Mouse (Mus musculus): ENCODE measurements at regions not wholly inside any gene's neighbourhood (a gene's known extent, or its start where the extent isn't known, plus 50 kb on each side); places are given as distances from the start of the nearest gene placed in this dataset.

DNA sequence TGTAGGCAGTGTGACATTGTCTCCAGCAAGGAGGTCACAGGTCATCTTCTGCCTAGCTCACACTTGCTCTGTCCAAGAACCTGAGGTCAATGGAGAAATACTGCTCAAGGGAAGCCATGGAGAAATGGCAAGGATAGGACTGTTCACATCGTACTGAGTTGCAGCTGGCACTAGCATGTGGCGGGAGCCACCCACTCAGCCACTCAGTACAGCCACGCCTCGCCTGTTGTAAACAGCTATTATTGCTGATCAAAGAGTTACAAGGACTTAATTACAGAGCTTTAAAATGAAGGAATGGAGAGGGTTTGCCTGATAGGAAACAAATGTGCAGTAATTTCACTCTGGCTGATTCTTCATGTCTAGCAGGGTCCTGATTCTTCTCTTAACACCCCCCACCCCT, 64.8 kb downstream of the Dll1 start:
- DNase-seq (ENCODE audit: low spot score) = no peak

DNA sequence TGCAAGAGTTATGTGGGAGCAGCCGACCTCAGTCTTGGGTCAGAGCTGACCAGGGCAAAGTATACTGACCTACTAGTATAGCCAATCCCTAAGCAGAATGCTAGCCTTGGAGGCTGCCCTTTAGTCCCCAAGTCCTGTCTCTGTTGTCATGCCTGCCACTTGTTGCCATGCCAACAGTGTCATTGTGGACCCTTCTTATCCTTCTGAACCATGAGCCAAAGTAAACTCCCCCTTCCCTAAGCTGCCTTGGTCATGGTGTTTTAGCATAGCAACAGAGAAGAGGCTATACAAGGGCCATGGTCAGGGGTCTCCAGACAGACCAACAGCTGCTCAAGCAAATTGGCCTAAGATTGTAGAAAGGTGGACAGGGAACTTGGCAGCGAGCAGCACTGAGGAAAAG, 66.2 kb downstream of the Dll1 start:
- DNase-seq (ENCODE audit: low spot score) = no peak

DNA sequence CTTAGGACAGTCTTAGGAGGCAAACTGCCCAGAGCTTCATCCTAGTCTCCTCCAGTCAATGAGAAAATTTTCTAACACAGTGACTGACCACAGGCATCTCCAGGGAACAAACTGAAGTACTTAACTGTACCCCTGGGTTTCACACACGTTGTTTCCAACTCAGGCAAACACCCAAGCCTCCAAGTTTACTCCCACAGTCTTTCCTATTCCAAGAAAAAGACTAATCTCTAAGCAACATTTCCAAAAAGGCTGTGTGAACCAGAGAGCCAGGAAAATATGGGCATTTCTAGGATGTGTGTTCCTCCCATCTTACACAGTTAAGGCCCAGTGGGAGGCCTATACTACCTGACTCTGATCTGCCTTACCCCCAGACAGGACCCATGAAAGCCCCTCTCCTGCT, 74.6 kb downstream of the Dll1 start:
- DNase-seq (ENCODE audit: low spot score) = peak; percentile 19

DNA sequence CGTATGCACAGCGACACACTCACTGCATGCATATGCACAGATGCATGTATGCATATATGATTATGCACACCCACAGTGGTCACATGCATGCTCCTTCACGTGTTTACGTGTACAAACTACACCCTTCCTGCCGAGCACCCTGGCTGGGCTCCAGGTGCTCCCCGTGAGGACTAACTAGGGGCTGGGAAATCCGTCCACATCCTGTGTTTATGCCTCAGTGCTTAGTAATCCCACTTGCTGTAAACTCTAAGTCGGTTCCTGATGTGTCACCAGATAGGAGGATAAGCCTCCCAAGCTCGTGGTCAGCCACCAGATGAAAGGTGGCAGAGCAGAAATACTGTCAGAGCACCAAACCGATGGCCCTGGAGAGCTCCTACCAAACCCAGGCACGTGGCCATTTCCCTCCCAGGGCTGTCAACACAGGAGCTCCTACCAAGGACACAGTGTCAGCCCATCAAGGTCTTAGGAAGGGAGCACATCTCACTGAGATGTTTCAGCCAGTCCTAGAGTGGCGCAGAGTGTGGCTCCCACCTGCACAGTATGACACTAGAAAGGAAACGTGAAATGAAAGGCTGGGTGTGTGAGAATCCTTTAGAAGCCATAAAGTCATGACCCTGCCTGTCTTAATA, 76.8 kb downstream of the Dll1 start:
- no peak for DNase-seq (ENCODE audit: low spot score)

DNA sequence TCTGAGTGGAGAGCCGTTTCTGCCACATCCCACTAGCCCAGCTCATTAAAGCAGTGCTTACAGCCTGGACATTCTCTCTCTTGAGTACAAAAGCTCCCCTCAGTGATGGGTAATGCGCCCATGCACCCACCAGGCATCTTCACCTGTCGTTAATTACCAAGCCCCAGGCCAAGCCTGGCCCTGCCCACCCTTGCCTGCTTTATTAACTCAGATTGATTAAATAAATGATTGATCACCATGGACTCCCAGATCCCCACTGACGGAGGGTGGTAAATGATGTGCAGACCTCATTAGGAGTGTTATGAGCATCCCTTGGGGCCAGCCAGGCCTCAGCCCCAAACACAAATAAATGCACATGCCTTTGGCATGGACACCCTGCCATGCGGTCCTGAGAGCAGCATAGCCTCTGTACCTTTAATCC, 82.5 kb downstream of the Dll1 start:
- no peak for DNase-seq (ENCODE audit: low spot score)

DNA sequence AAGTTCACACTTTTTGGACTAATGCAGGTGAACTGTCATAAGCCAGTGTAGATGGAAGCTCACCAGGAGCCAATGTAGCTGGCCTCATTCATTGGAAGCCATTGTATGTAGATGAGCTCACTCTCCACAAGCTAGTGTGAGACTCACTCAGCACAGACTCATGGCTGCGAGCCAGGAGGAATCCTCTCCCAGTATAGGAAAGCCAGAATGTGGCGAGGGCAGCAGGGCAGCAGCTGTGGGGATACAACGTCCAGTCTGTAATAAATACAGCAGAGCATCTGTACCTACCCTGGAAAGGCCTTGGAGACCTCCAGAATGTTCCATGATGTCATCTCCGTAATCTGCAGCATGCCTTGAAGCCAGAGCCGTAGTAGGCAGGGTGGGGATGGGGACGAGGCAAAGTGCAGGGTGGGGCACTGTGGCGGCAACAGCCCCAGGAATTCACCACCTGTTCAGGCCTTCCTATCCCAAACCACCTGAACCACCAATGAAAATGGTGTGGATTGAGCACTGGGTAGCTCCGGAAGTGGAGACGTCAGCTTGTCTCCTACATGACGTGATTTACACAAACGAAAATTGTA, 84.1 kb downstream of the Dll1 start:
- no peak for DNase-seq (ENCODE audit: low spot score)

DNA sequence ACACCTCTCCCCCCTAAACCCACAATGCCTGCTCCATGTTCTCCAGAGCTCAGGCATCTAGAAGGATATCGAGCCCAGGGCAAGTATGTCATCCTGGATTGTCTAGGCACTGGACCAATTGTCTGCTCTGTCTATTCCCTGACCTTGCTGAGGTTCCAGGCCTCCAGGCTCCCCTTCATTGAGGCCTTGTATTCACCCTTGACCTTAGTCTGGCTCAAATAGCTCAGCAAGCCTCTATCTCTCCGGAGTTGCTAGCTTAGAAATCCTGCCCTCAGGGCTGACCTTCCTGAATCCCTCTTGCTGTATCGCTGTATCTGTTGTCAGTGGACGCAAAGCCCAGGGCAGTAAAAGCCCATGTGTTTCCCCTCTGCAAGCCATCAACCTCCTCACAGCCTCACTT, 85.0 kb downstream of the Dll1 start:
- DNase-seq (ENCODE audit: low spot score) = no peak

DNA sequence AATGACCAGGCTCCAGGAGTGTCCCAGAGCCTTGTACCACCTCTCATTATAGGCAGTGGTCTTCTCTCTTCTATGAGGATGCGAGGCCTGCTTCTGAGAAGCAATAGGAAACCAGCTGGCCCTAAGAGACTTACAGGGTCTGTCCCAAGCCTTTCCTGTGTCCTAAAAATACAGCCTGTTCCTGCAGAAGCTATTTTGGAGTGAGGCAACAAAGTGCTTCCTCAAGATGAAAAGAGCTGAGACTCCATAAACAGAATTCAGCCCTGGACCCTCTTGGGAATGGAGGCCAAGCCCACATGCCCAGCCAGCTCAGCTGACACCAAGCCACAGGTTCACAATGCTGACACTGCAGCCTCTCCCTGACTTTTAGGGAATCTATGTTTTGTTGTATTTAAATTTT, 86.3 kb downstream of the Dll1 start:
- no peak for DNase-seq (ENCODE audit: low spot score)

DNA sequence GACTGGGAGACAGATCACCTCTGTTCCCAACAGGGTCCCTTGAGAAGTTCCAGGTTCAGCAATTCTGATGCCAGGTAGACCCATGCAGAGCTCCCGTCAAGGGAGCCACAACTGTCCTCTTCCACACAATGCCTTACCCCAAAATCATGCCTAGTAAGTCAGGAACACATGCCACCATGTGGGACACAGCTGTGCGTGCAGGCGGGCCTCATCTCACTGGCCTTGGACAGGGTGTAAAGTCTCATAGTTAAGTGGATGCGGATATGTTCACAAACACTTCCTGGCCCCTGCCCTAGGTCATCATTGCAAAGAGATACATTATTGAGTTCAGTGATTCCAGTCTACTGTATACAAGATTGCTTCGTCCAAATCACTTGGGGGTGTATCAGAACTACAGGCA, 87.6 kb downstream of the Dll1 start:
- no peak for DNase-seq (ENCODE audit: low spot score)

DNA sequence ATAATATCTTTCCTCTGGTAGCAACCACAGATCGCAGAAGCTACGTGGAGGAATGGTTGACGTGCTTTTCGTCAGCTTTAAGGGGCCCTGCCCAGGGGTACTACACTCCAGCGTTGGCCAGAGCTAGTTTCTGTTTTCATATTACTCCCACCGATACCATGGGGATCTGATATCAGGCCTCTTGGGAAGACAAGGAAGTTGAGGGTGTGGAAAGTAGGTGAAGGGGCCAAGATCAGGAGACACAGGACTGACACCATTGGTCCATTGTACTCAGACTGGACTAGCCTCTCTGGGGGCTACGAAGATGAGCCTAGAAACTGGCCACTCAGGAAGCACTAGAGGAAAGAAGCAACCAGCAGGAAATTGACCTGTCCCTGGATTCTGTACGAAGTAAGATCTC, 88.0 kb downstream of the Dll1 start:
- DNase-seq (ENCODE audit: low spot score) = no peak

DNA sequence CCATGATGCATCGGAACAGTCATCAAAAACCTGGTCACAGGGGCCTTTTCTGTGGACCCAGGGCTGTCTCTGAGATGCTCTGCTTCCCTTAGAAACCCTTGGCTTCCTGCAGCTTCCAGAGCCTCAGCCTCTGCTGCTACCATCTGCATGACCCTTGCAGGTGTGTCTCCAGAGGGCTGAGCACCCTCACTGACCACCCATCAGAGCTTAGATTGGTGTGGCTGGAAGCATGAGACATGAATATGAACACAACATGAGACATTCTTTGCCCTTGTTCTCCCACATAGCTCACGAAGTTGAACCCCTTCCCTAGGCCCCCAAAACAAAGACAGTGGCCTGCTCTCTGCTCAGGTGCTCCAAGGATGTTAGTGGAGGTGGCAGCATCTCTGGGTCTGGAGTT, 90.1 kb downstream of the Dll1 start:
- DNase-seq (ENCODE audit: low spot score) = no peak

DNA sequence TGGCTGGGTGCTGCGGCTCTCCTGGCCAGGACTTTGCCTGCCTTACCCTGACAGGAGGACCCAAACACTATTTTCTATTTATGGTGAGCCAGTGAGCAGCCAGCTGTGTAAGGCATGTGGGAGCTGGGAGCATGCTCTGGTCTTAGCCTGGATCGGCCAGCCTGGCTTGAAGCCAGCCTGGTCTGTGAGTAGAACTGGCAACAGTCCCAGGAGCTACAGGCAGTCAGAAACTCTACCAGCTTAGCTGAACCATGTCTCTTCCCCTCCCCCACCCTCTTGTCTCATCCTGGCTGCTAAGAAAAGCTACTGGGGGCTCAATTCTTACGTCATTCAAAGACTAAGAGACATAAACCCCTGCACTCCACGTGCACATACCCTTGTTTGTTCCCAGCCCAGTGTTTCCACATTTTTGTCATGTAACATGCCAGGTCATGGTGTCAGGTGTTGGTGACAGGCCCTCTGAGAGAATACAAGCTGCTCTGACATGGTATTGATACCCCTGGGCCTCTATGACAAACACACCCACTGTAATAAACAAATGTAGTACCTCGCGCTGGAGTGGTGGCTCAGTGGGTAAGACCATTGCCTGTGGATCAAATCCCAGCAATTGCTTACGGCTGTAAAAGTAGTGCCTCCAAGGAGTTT, 91.2 kb downstream of the Dll1 start:
- peak; percentile 82 for DNase-seq (ENCODE audit: low spot score)

DNA sequence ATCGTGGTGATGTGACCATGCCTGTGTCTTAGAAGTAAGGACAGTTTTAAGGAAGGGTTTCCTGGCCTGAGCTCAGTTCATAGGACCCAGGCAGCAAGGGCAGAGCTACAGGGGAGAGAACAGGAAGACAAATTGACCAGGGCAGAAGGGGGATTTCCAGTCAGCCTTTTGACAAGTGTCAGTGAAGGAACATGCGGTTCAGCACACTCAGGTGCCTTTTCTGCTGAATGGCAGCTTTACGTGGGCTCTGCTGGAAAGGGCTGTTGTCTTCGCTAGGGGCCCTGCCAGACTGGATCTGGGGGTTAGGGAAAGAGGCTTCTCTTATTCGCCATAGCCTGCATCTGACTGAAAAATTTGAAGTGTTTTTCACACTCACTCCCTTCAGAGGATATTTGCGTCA, 106.8 kb downstream of the Dll1 start:
- DNase-seq (ENCODE audit: low spot score) = no peak

DNA sequence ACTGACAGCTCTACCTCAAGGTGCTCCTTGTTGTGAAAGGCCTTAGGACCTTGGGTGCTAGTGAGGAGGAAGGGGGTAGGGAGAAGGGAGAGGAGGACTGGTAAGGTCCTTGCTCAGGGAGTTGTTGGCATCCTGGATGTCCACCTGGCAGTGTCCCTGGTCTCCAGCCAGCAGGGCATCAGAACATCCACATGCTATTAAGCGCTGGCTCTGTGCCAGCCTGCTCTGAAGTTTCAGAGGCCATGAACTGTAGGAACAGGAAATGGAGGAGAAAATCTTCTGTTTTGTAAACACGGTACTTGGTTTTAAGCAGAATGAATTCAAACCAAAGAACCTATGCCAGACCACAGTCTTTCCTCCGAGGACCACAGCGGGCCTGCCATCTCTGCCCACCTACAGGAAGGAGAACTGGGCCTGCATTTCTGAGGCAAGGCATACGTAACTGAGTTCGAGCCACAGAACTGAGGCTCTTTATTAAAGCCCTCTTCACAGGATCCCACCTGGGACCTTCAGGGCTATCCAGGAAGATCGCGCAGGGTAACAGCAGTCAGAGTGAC, 107.5 kb downstream of the Dll1 start:
- peak; percentile 39 for DNase-seq (ENCODE audit: low spot score)

DNA sequence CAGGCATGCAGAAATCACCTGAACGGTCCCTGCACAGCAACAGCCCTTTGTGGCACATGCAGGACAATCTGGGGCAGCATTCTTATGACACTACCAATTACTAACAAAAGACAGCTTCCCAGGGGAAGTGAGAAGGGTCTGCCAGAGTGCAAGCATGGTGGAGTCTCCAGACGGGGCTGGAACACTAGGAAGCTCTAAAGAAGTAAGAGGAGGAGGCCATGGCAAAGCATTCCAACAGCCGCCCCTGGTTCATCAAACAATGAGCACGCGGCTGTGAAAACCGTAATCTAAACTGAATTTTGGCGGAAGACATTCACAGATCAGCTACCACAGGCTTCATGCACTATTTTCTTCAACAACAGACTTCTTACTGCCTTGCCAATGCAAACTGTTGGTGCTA, 109.0 kb downstream of the Dll1 start:
- DNase-seq (ENCODE audit: low spot score) = no peak

DNA sequence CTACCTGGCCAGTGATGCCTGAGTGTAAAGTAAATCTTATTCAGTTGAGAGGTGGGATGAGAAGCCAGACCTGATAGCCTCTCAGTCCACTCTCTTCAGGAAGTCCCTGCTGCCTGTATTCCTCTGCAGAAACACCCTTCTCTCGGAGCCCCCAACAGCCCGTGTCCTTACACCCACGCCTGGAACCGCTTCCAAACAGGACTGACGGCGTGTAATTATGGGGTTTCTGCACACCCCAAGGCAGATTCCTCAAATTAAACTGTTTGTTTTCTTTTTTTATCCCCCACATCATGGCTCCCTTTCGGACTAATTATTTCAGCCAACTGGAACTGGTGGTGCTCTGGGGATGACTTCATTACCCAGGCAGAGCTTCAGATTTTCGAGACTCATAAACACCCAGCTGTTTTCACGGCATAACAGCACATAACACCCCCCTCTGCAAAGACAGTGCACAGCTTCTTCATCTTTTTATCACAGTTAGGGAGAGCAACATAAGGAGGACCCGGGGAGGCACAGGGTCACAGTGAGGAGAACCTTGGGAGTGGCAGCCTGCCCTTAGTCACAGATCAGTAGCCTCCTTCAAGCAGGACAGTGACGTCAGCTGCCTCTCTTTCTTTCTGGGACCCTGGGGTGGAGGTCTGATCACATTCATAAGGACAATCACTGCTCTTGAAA, 117.1 kb downstream of the Dll1 start:
- DNase-seq (ENCODE audit: low spot score) = peak; percentile 16

DNA sequence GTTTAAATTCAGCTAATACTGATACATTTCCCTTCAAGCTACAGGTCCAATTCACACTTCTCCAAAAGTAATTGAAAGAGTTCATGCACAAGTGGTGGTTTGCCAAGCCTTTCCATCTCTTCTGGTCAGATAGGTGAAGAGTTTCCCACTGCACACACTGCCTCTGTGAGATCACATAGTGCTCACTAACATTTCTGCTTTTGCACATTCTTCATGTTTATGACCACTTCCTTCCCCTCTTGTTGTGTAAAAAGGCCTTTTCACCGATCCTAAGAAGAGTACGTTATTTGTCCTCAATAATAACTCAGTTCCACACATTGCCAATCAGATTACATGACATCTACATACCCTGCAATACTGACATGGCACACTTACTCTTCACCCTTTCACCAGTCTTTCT, 120.8 kb downstream of the Dll1 start:
- no peak for DNase-seq (ENCODE audit: low spot score)

DNA sequence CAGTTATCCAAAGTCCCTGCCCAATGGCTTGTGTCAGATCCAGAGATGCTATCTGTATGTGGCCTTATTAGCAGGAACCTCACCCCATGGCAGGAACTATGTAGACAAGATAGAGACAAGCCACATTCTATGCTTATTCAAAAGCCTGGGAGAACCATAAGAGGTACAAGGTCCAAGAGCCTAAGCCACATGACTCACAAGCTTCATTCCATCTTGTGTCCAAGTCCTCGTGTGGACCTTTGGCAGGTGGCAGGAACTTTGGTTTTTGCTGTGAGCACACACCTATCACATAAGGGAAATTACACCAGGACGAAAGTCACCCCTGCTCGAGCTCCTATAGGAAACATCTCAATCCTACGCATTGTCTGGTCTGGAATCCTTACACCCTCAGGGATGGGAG, 122.9 kb downstream of the Dll1 start:
- DNase-seq (ENCODE audit: low spot score) = no peak

DNA sequence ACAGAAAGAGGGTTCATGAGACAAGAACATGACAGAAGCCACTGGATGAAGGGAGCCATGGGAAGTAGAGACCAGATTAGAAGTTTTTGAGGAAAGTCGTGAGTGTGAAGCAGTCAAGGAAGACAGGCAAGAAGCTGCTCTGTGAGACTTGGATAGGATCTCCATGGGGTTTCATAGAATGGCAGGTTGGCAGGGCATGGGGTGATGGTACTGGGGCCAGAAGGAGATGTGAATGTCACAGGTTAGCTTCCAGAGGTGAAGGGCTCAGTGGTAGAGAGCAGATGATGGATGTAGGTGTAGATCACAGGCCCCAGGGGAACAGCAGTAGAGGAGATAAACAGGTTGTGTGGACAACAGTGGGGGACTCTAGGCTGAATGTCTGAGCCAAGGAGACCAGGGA, 123.4 kb downstream of the Dll1 start:
- DNase-seq (ENCODE audit: low spot score) = no peak

DNA sequence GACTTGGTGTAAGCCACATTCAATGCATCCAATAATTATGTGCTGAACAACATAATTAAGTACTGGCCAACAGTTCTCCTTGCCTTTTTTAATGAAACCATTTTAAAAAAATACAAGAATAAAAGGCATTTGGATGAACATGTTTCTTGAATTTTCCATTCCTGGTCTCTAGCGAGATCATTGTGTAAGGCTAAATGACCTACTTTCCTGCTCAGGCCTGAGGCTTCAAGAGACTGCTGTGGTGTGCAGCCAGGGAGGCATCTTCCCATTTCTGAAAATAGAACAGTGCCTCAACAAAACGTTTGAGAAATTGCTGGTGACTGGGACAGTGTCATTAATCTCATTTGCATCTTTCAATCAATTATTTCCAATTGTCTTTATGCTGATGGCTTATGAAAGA, 124.5 kb downstream of the Dll1 start:
- peak; percentile 24 for DNase-seq (ENCODE audit: low spot score)

DNA sequence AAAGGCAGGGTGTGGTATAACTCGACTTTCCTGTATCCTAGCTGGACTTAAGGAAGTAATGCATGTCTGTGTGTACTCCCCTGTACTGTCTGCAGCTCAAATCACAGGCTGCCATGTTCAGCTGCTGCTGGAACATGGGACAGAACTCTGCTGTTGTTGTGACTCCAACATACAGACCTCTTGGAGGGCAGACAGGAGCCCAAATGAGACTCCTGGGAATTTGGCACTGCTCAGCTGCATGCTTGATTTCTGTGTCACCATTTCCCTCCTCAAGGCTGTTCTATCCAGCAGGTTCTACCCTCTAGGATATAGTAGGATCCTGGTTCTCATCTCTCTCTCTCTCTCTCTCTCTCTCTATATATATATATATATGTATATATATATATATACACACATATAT, 125.0 kb downstream of the Dll1 start:
- DNase-seq (ENCODE audit: low spot score) = peak; percentile 24

DNA sequence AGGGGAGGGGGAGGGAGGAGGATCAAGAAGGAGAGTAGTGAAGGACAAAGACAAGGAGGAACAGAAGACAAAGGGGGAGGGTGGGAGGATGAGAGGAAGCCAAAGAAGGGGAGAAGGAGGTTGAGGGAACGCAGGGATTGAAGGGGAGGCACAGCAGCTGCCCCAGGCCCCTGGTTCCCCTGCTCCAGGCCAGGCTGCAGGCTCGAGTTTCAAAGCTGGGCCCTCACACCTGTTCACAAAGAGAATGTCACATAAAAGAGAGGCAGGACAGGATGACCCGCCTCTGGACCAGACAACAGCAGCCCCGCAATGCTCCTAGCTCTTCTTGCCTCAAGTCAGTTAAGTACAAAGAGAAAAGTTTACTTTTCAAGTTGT, 128.3 kb downstream of the Dll1 start:
- no peak for DNase-seq (ENCODE audit: low spot score)

Data from gastrocnemius, adult 18-20 months (tissue).